Mouse (Mus musculus) G1E-ER4 (cell line): Measurements from ENCODE around the gene Slc25a11. TPM values are rescaled to one million over a fixed set of nuclear protein-coding genes. Genes with fewer than 3 reads are reported as not detected.

Experiments used
- GATA1 ChIP-seq: IDR thresholded peaks from one replicate; pipeline ENCODE4 v1.8.0; 2012; ENCODE audit warnings: low read length, inconsistent platforms
- polyA plus RNA-seq: library from polyadenylated mRNA; stranded (reverse); fragments of >175 nt; gene quantifications from 2 replicates; pipeline ENCODE4 v1.2.3, GENCODE M21; 2012

The Slc25a11 gene
- polyA plus RNA-seq, result 98.8 and 132 TPM in 2 replicates

- no peak for TF ChIP-seq GATA1
Observed at GRCm38 (mm10) chr11:70646691-70647650, at the start of gene Slc25a11, which contains the start of gene Rnf167. Gene Slc25a11, minus strand, starts transcription at chr11:70647479. Gene Rnf167, plus strand, starts transcription at chr11:70647235.

- TF ChIP-seq GATA1, result no peak
Observed at GRCm38 (mm10) chr11:70693504-70693903, 46.2 kb upstream of the Slc25a11 start.

GRCm38 (mm10) chr11:70689578-70689977, 42.3 kb upstream of the Slc25a11 start:
- TF ChIP-seq GATA1, result no peak

GRCm38 (mm10) chr11:70688372-70688771, 41.1 kb upstream of the Slc25a11 start:
- no peak for TF ChIP-seq GATA1

GRCm38 (mm10) chr11:70687601-70688199, 40.4 kb upstream of the Slc25a11 start, which contains the start of gene Camta2:
Gene Camta2, minus strand, starts transcription at chr11:70688105.
- TF ChIP-seq GATA1, result no peak

- TF ChIP-seq GATA1, result no peak
Observed at GRCm38 (mm10) chr11:70686901-70687566, 39.8 kb upstream of the Slc25a11 start.

GRCm38 (mm10) chr11:70683640-70684039, 36.4 kb upstream of the Slc25a11 start:
- TF ChIP-seq GATA1, result no peak

- no peak for TF ChIP-seq GATA1
Observed at GRCm38 (mm10) chr11:70681897-70682581, 34.8 kb upstream of the Slc25a11 start.

- TF ChIP-seq GATA1, result no peak
Observed at GRCm38 (mm10) chr11:70681170-70681569, 33.9 kb upstream of the Slc25a11 start.

- no peak for TF ChIP-seq GATA1
Observed at GRCm38 (mm10) chr11:70679894-70680293, 32.6 kb upstream of the Slc25a11 start.

- no peak for TF ChIP-seq GATA1
Observed at GRCm38 (mm10) chr11:70679361-70679760, 32.1 kb upstream of the Slc25a11 start.

GRCm38 (mm10) chr11:70678576-70678975, 31.3 kb upstream of the Slc25a11 start:
- TF ChIP-seq GATA1, result no peak

- TF ChIP-seq GATA1, result no peak
Observed at GRCm38 (mm10) chr11:70678092-70678491, 30.8 kb upstream of the Slc25a11 start.

- TF ChIP-seq GATA1, result no peak
Observed at GRCm38 (mm10) chr11:70674501-70674900, 27.2 kb upstream of the Slc25a11 start.

- no peak for TF ChIP-seq GATA1
Observed at GRCm38 (mm10) chr11:70674014-70674413, 26.7 kb upstream of the Slc25a11 start.
